Mouse (Mus musculus): ENCODE measurements around the gene Cox4i2. TPM values are rescaled to one million over a fixed set of nuclear protein-coding genes. Genes with fewer than 3 reads are reported as not detected.

Cox4i2 gene
- polyA plus RNA-seq, 1 experiment from 2014 or later, result 4.8 TPM

GRCm38 (mm10) chr2:152724332-152724723 is 29.6 kb upstream of the Cox4i2 start:
- no peaks in the 10 kb centered on the region for H3K36me3 ChIP-seq
- H3K4me2 ChIP-seq, result peak overlapping the region; percentile 63
- peak overlapping the region; percentile 49; the same call in 1 of the 2 replicates for H3K9ac ChIP-seq (replicated peaks)
- WGBS, result 73% methylated on average over 3 of the region's 3 CpGs
- no peaks in the 10 kb centered on the region for H3K27me3 ChIP-seq (replicated peaks)
- peaks cover 15% of the 10 kb centered on the region for H3K4me1 ChIP-seq
- no peak overlapping the region for H3K27ac ChIP-seq (replicated peaks)
- H3K4me3 ChIP-seq (replicated peaks), result peak overlapping the region; percentile 30; the same call in 1 of the 2 replicates
- ATAC-seq (ENCODE audit: low FRiP score), result no peak
- H3K9me3 ChIP-seq (replicated peaks), result no peaks in the 10 kb centered on the region

- H3K9me3 ChIP-seq (replicated peaks), result no peaks in the 10 kb centered on the region
- H3K4me1 ChIP-seq, result peaks cover 24% of the 10 kb centered on the region
- H3K27ac ChIP-seq (replicated peaks), result no peak overlapping the region
- no peaks in the 10 kb centered on the region for H3K27me3 ChIP-seq (replicated peaks)
- no peak overlapping the region for H3K4me3 ChIP-seq (replicated peaks)
- no peak overlapping the region for H3K4me2 ChIP-seq
- no peak overlapping the region for H3K9ac ChIP-seq (replicated peaks)
- no peaks in the 10 kb centered on the region for H3K36me3 ChIP-seq
- 29% methylated on average over 15 of the region's 15 CpGs for WGBS
- ATAC-seq (ENCODE audit: low FRiP score), result no peak
These were observed 28.7 kb upstream of the Cox4i2 start for GRCm38 (mm10) chr2:152725178-152725750.

GRCm38 (mm10) chr2:152726213-152726612 is 27.8 kb upstream of the Cox4i2 start:
- Histone ChIP-seq H3K9ac (replicated peaks) (no peak overlapping the region), H3K27ac (replicated peaks) (no peak overlapping the region), H3K27me3 (replicated peaks) (no peaks in the 10 kb centered on the region), H3K4me3 (replicated peaks) (no peak overlapping the region), H3K4me2 (no peak overlapping the region), H3K9me3 (replicated peaks) (no peaks in the 10 kb centered on the region), H3K4me1 (peaks cover 24% of the 10 kb centered on the region), H3K36me3 (no peaks in the 10 kb centered on the region)
- ATAC-seq (ENCODE audit: low FRiP score), result no peak
- WGBS, result 82% methylated on average over 6 of the region's 6 CpGs

GRCm38 (mm10) chr2:152726751-152727335 is 27.1 kb upstream of the Cox4i2 start:
- Histone ChIP-seq H3K36me3 (no peaks in the 10 kb centered on the region), H3K9me3 (replicated peaks) (no peaks in the 10 kb centered on the region), H3K4me2 (no peak overlapping the region), H3K27ac (replicated peaks) (no peak overlapping the region), H3K9ac (replicated peaks) (no peak overlapping the region), H3K4me1 (peaks cover 24% of the 10 kb centered on the region), H3K4me3 (replicated peaks) (no peak overlapping the region), H3K27me3 (replicated peaks) (no peaks in the 10 kb centered on the region)
- ATAC-seq (ENCODE audit: low FRiP score), result no peak
- 78% methylated on average over 6 of the region's 6 CpGs for WGBS

GRCm38 (mm10) chr2:152727795-152728510 is 26.0 kb upstream of the Cox4i2 start:
- peaks cover 24% of the 10 kb centered on the region for H3K4me1 ChIP-seq
- H3K4me2 ChIP-seq, result no peak overlapping the region
- WGBS, result 87% methylated on average over 14 of the region's 14 CpGs
- H3K36me3 ChIP-seq, result no peaks in the 10 kb centered on the region
- H3K27ac ChIP-seq (replicated peaks), result no peak overlapping the region
- H3K9ac ChIP-seq (replicated peaks), result no peak overlapping the region
- H3K4me3 ChIP-seq (replicated peaks), result no peak overlapping the region
- ATAC-seq (ENCODE audit: low FRiP score), result no peak
- no peaks in the 10 kb centered on the region for H3K27me3 ChIP-seq (replicated peaks)
- H3K9me3 ChIP-seq (replicated peaks), result no peaks in the 10 kb centered on the region

GRCm38 (mm10) chr2:152728594-152728993 is 25.4 kb upstream of the Cox4i2 start:
- no peak overlapping the region for H3K4me3 ChIP-seq (replicated peaks)
- H3K9me3 ChIP-seq (replicated peaks), result no peaks in the 10 kb centered on the region
- WGBS, result 79% methylated on average over 7 of the region's 7 CpGs
- H3K9ac ChIP-seq (replicated peaks), result no peak overlapping the region
- no peak overlapping the region for H3K4me2 ChIP-seq
- H3K36me3 ChIP-seq, result no peaks in the 10 kb centered on the region
- ATAC-seq (ENCODE audit: low FRiP score), result no peak
- H3K27me3 ChIP-seq (replicated peaks), result 0 out of 2 replicates have a peak, but pooled peaks cover 3% of the 10 kb centered on the region
- peaks cover 22% of the 10 kb centered on the region for H3K4me1 ChIP-seq
- H3K27ac ChIP-seq (replicated peaks), result no peak overlapping the region

GRCm38 (mm10) chr2:152729013-152729635 is 24.8 kb upstream of the Cox4i2 start:
- Histone ChIP-seq H3K36me3 (no peaks in the 10 kb centered on the region), H3K4me2 (no peak overlapping the region), H3K27ac (replicated peaks) (peak overlapping the region; percentile 33; the same call in 1 of the 2 replicates), H3K9me3 (replicated peaks) (no peaks in the 10 kb centered on the region), H3K9ac (replicated peaks) (no peak overlapping the region), H3K27me3 (replicated peaks) (0 out of 2 replicates have a peak, but pooled peaks cover 3% of the 10 kb centered on the region), H3K4me3 (replicated peaks) (no peak overlapping the region), H3K4me1 (peaks cover 18% of the 10 kb centered on the region)
- WGBS, result 55% methylated on average over 8 of the region's 8 CpGs
- ATAC-seq (ENCODE audit: low FRiP score), result 0 out of 2 replicates have a peak, but pooled peaks have one; percentile 14

GRCm38 (mm10) chr2:152729636-152730020 is 24.3 kb upstream of the Cox4i2 start:
- Histone ChIP-seq H3K9ac (replicated peaks) (no peak overlapping the region), H3K4me3 (replicated peaks) (no peak overlapping the region), H3K36me3 (no peaks in the 10 kb centered on the region), H3K4me2 (no peak overlapping the region), H3K9me3 (replicated peaks) (no peaks in the 10 kb centered on the region), H3K27me3 (replicated peaks) (0 out of 2 replicates have a peak, but pooled peaks cover 3% of the 10 kb centered on the region), H3K4me1 (peaks cover 22% of the 10 kb centered on the region), H3K27ac (replicated peaks) (peak overlapping the region; percentile 33; the same call in 1 of the 2 replicates)
- ATAC-seq (ENCODE audit: low FRiP score), result 0 out of 2 replicates have a peak, but pooled peaks have one; percentile 12
- WGBS, result 45% methylated on average over 7 of the region's 7 CpGs

- H3K9ac ChIP-seq (replicated peaks), result no peak overlapping the region
- 88% methylated on average over 2 of the region's 2 CpGs for WGBS
- ATAC-seq (ENCODE audit: low FRiP score), result no peak
- peaks cover 48% of the 10 kb centered on the region for H3K4me1 ChIP-seq
- no peaks in the 10 kb centered on the region for H3K36me3 ChIP-seq
- no peak overlapping the region for H3K4me2 ChIP-seq
- H3K27me3 ChIP-seq (replicated peaks), result 0 out of 2 replicates have a peak, but pooled peaks cover 3% of the 10 kb centered on the region
- no peak overlapping the region for H3K4me3 ChIP-seq (replicated peaks)
- H3K27ac ChIP-seq (replicated peaks), result no peak overlapping the region
- H3K9me3 ChIP-seq (replicated peaks), result no peaks in the 10 kb centered on the region
These were observed 20.8 kb upstream of the Cox4i2 start for GRCm38 (mm10) chr2:152733201-152733600.

- Histone ChIP-seq H3K27ac (replicated peaks) (peak overlapping the region; percentile 62), H3K36me3 (no peaks in the 10 kb centered on the region), H3K27me3 (replicated peaks) (0 out of 2 replicates have a peak, but pooled peaks cover 3% of the 10 kb centered on the region), H3K9me3 (replicated peaks) (no peaks in the 10 kb centered on the region), H3K4me3 (replicated peaks) (peak overlapping the region; percentile 53), H3K4me1 (peaks cover 51% of the 10 kb centered on the region), H3K9ac (replicated peaks) (0 out of 2 replicates have a peak overlapping the region, but pooled peaks have one; percentile 26), H3K4me2 (peak overlapping the region; percentile 90)
- ATAC-seq (ENCODE audit: low FRiP score), result no peak
- WGBS, result 17% methylated on average over 10 of the region's 10 CpGs
These were observed 19.5 kb upstream of the Cox4i2 start for GRCm38 (mm10) chr2:152734501-152734900.

- H3K4me2 ChIP-seq, result peak overlapping the region; percentile 90
- peak overlapping the region; percentile 26 for H3K9ac ChIP-seq (replicated peaks)
- peak; percentile 90 for ATAC-seq (ENCODE audit: low FRiP score)
- no peaks in the 10 kb centered on the region for H3K9me3 ChIP-seq (replicated peaks)
- H3K4me1 ChIP-seq, result peaks cover 48% of the 10 kb centered on the region
- H3K36me3 ChIP-seq, result no peaks in the 10 kb centered on the region
- H3K4me3 ChIP-seq (replicated peaks), result peak overlapping the region; percentile 53
- WGBS, result under 1% methylated on average over 28 of the region's 28 CpGs
- peak overlapping the region; percentile 82 for H3K27ac ChIP-seq (replicated peaks)
- H3K27me3 ChIP-seq (replicated peaks), result 0 out of 2 replicates have a peak, but pooled peaks cover 3% of the 10 kb centered on the region
These were observed 19.0 kb upstream of the Cox4i2 start for GRCm38 (mm10) chr2:152734984-152735383.
